Mouse (Mus musculus): Measurements from ENCODE around the gene Aldh3a1.

Aldh3a1 gene

GRCm38 (mm10) chr11:61196616-61197353 lies 10.6 kb upstream of the Aldh3a1 start:
- in situ Hi-C loops (cut with MboI, MseI): no loop called here

- in situ Hi-C loops (cut with MboI, MseI): no loop called here
Measured at GRCm38 (mm10) chr11:61197935-61198334, 9.4 kb upstream of the Aldh3a1 start.

GRCm38 (mm10) chr11:61199620-61200362 lies 7.5 kb upstream of the Aldh3a1 start:
- in situ Hi-C loops (cut with MboI, MseI): loop anchor here in 1 of 2 experiments (25.0 kb wide), 1 partner anchor 1837 kb away; no protein-coding TSS in a partner anchor

- in situ Hi-C loops (cut with MboI, MseI): loop anchor here in 1 of 2 experiments (25.0 kb wide), 1 partner anchor 1840 kb away; no protein-coding TSS in a partner anchor
Measured at GRCm38 (mm10) chr11:61202186-61202585, 5.2 kb upstream of the Aldh3a1 start.

GRCm38 (mm10) chr11:61202810-61203209 lies 4.5 kb upstream of the Aldh3a1 start:
- in situ Hi-C loops (cut with MboI, MseI): loop anchor here in 1 of 2 experiments (25.0 kb wide), 1 partner anchor 1841 kb away; no protein-coding TSS in a partner anchor

GRCm38 (mm10) chr11:61205167-61205950 lies 2.0 kb upstream of the Aldh3a1 start:
- in situ Hi-C loops (cut with MboI, MseI): loop anchor here in 1 of 2 experiments (25.0 kb wide), 1 partner anchor 1843 kb away; no protein-coding TSS in a partner anchor

- in situ Hi-C loops (cut with MboI, MseI): loop anchor here in 1 of 2 experiments (25.0 kb wide), 1 partner anchor 1844 kb away; no protein-coding TSS in a partner anchor
Measured at GRCm38 (mm10) chr11:61206136-61206535, 1.2 kb upstream of the Aldh3a1 start.

- in situ Hi-C loops (cut with MboI, MseI): loop anchor here in 1 of 2 experiments (25.0 kb wide), 1 partner anchor 1846 kb away; no protein-coding TSS in a partner anchor
Measured at GRCm38 (mm10) chr11:61208316-61208715, 979 bp downstream of the Aldh3a1 start.

GRCm38 (mm10) chr11:61212102-61212501 lies 4.8 kb downstream of the Aldh3a1 start:
- in situ Hi-C loops (cut with MboI, MseI): loop anchor here in 1 of 2 experiments (25.0 kb wide), 1 partner anchor 1850 kb away; no protein-coding TSS in a partner anchor

GRCm38 (mm10) chr11:61215936-61216335 lies 8.6 kb downstream of the Aldh3a1 start:
- in situ Hi-C loops (cut with MboI, MseI): loop anchor here in 1 of 2 experiments (25.0 kb wide), 1 partner anchor 1854 kb away; no protein-coding TSS in a partner anchor

GRCm38 (mm10) chr11:61220156-61220881 lies 13.0 kb downstream of the Aldh3a1 start:
- in situ Hi-C loops (cut with MboI, MseI): loop anchor here in 1 of 2 experiments (25.0 kb wide), 1 partner anchor 1858 kb away; no protein-coding TSS in a partner anchor

- in situ Hi-C loops (cut with MboI, MseI): loop anchor here in 1 of 2 experiments (25.0 kb wide), 1 partner anchor 1860 kb away; no protein-coding TSS in a partner anchor
Measured at GRCm38 (mm10) chr11:61222007-61222406, 14.7 kb downstream of the Aldh3a1 start.

GRCm38 (mm10) chr11:61222971-61223745 lies 15.8 kb downstream of the Aldh3a1 start:
- in situ Hi-C loops (cut with MboI, MseI): loop anchor here in 1 of 2 experiments (25.0 kb wide), 1 partner anchor 1861 kb away; no protein-coding TSS in a partner anchor

- in situ Hi-C loops (cut with MboI, MseI): loop anchor here in 1 of 2 experiments (25.0 kb wide), 1 partner anchor 1862 kb away; no protein-coding TSS in a partner anchor
Measured at GRCm38 (mm10) chr11:61224234-61224744, 17.0 kb downstream of the Aldh3a1 start.

- in situ Hi-C loops (cut with MboI, MseI): loop anchor here in 1 of 2 experiments (25.0 kb wide), 1 partner anchor 1863 kb away; no protein-coding TSS in a partner anchor
Measured at GRCm38 (mm10) chr11:61224907-61225306, 17.6 kb downstream of the Aldh3a1 start.

GRCm38 (mm10) chr11:61225511-61225910 lies 18.2 kb downstream of the Aldh3a1 start:
- in situ Hi-C loops (cut with MboI, MseI): no loop called here

- in situ Hi-C loops (cut with MboI, MseI): no loop called here
Measured at GRCm38 (mm10) chr11:61225941-61226412, 18.6 kb downstream of the Aldh3a1 start.

- in situ Hi-C loops (cut with MboI, MseI): no loop called here
Measured at GRCm38 (mm10) chr11:61227816-61228215, 20.5 kb downstream of the Aldh3a1 start.

- in situ Hi-C loops (cut with MboI, MseI): no loop called here
Measured at GRCm38 (mm10) chr11:61228406-61228805, 21.1 kb downstream of the Aldh3a1 start.
